Mouse (Mus musculus) neural tube, embryonic 14.5 days (tissue): Measurements from ENCODE around the gene Rai1. TPM values are rescaled to one million over a fixed set of nuclear protein-coding genes. Genes with fewer than 3 reads are reported as not detected.

Experiments
- ATAC-seq: fragments of 200-750 bp; cut with Nextera tagmentation; 2 replicates; pipeline ENCODE4 v1.8.0; 2017; ENCODE audit warnings: low read depth, mild to moderate bottlenecking, moderate TSS enrichment, moderate library complexity
- H3K27ac ChIP-seq: fragments of 300-500 bp; sonication (generic); 2 replicates; pipeline ENCODE4 v1.5.1; 2014; ENCODE audit warnings: low read depth, mild to moderate bottlenecking, control low read depth, low read length, moderate library complexity, mixed read lengths
- H3K27me3 ChIP-seq: fragments of 300-500 bp; sonication (generic); 2 replicates; pipeline ENCODE4 v1.6.1; 2014; ENCODE audit warnings: low read length; ENCODE audit not compliant: control insufficient read depth, insufficient read depth
- H3K36me3 ChIP-seq: fragments of 300-500 bp; sonication (generic); 2 replicates; pipeline ENCODE4 v1.6.1; 2014; ENCODE audit warnings: low read length, mixed read lengths; ENCODE audit not compliant: control insufficient read depth, insufficient read depth
- H3K4me1 ChIP-seq: fragments of 300-500 bp; sonication (generic); 2 replicates; pipeline ENCODE4 v1.6.1; 2014; ENCODE audit warnings: low read length; ENCODE audit not compliant: control insufficient read depth, insufficient read depth
- H3K4me2 ChIP-seq: fragments of 300-500 bp; sonication (generic); 2 replicates; pipeline ENCODE4 v1.6.1; 2014; ENCODE audit warnings: mild to moderate bottlenecking, low read depth, low read length, control low read depth
- H3K4me3 ChIP-seq: fragments of 300-500 bp; sonication (generic); 2 replicates; pipeline ENCODE4 v1.5.1; 2014; ENCODE audit warnings: low read depth, low read length, control low read depth, mixed read lengths
- H3K9ac ChIP-seq: fragments of 300-500 bp; sonication (generic); replicated peaks from 2 replicates; pipeline ENCODE4 v1.6.1; 2014; ENCODE audit warnings: low read depth, mild to moderate bottlenecking, control low read depth, low read length, mixed read lengths
- H3K9me3 ChIP-seq: fragments of 300-500 bp; sonication (generic); 2 replicates; pipeline ENCODE4 v1.6.1; 2016; ENCODE audit warnings: low read length; ENCODE audit not compliant: control insufficient read depth
- WGBS: fragments of 180-500 bp; shearing (Covaris S2); extraction: QIAGEN DNeasy Blood & Tissue Kit; methylation state at CpG from one replicate; pipeline ENCODE4 v1.1.7; 2014; 5-methylcytosine and 5-hydroxymethylcytosine counted together
- polyA plus RNA-seq: library from polyadenylated mRNA; unstranded; fragments of >200 nt; fragmentation: Nextera tagmentation; extraction: Ambion mirVana; gene quantifications from 2 replicates; pipeline ENCODE4 v1.2.1, GENCODE M21; 2014

Rai1 gene
- polyA plus RNA-seq, 1 experiment from 2014 or later, result 34.1 TPM

- peak; percentile 66 for ATAC-seq
- H3K4me3 ChIP-seq, result peak overlapping the region; percentile 71
- peak overlapping the region; percentile 99 for H3K27ac ChIP-seq
- H3K27me3 ChIP-seq, result no peaks in the 10 kb centered on the region
- WGBS, result under 1% methylated on average over 65 of the region's 71 CpGs
- H3K4me1 ChIP-seq, result peaks cover 40% of the 10 kb centered on the region
- no peaks in the 10 kb centered on the region for H3K36me3 ChIP-seq
- peak overlapping the region; percentile 95 for H3K9ac ChIP-seq
- no peaks in the 10 kb centered on the region for H3K9me3 ChIP-seq
- peak overlapping the region; percentile 98 for H3K4me2 ChIP-seq
Observed at GRCm38 (mm10) chr11:60176182-60176974, 71.6 kb downstream of the Rai1 start.

- H3K36me3 ChIP-seq, result no peaks in the 10 kb centered on the region
- peak overlapping the region; percentile 98 for H3K4me2 ChIP-seq
- H3K9me3 ChIP-seq, result no peaks in the 10 kb centered on the region
- peaks cover 48% of the 10 kb centered on the region for H3K4me1 ChIP-seq
- ATAC-seq, result peak; percentile 57
- no peaks in the 10 kb centered on the region for H3K27me3 ChIP-seq
- peak overlapping the region; percentile 99 for H3K27ac ChIP-seq
- peak overlapping the region; percentile 71 for H3K4me3 ChIP-seq
- WGBS, result under 1% methylated on average over 42 of the region's 42 CpGs
- peak overlapping the region; percentile 95 for H3K9ac ChIP-seq
Observed at GRCm38 (mm10) chr11:60176975-60177657, 72.3 kb downstream of the Rai1 start.

- Histone ChIP-seq H3K9me3 (no peaks in the 10 kb centered on the region), H3K4me2 (peak overlapping the region; percentile 98), H3K9ac (peak overlapping the region; percentile 95), H3K36me3 (no peaks in the 10 kb centered on the region), H3K4me3 (peak overlapping the region; percentile 71; the same call in 1 of the 2 replicates), H3K27ac (peak overlapping the region; percentile 99), H3K4me1 (peaks cover 57% of the 10 kb centered on the region), H3K27me3 (no peaks in the 10 kb centered on the region)
- WGBS, result 41% methylated on average over 6 of the region's 6 CpGs
- no peak for ATAC-seq
Observed at GRCm38 (mm10) chr11:60178005-60178404, 73.2 kb downstream of the Rai1 start.

- Histone ChIP-seq H3K36me3 (no peaks in the 10 kb centered on the region), H3K27ac (peak overlapping the region; percentile 22; the same call in 1 of the 2 replicates), H3K4me3 (no peak overlapping the region), H3K4me1 (peaks cover 62% of the 10 kb centered on the region), H3K27me3 (no peaks in the 10 kb centered on the region), H3K4me2 (no peak overlapping the region), H3K9ac (no peak overlapping the region), H3K9me3 (no peaks in the 10 kb centered on the region)
- no peak for ATAC-seq
Observed at GRCm38 (mm10) chr11:60178506-60178905, 73.7 kb downstream of the Rai1 start.

- Histone ChIP-seq H3K4me3 (no peak overlapping the region), H3K9me3 (no peaks in the 10 kb centered on the region), H3K27ac (peak overlapping the region; percentile 90), H3K27me3 (no peaks in the 10 kb centered on the region), H3K9ac (no peak overlapping the region), H3K4me1 (peaks cover 67% of the 10 kb centered on the region), H3K36me3 (peaks cover 17% of the 10 kb centered on the region), H3K4me2 (peak overlapping the region; percentile 6; the same call in 1 of the 2 replicates)
- 69% methylated on average over 12 of the region's 12 CpGs for WGBS
- no peak for ATAC-seq
Observed at GRCm38 (mm10) chr11:60182116-60182670, 77.4 kb downstream of the Rai1 start.

- ATAC-seq, result peak; percentile 33
- Histone ChIP-seq H3K9me3 (no peaks in the 10 kb centered on the region), H3K27me3 (no peaks in the 10 kb centered on the region), H3K4me2 (peak overlapping the region; percentile 6; the same call in 1 of the 2 replicates), H3K36me3 (peaks cover 23% of the 10 kb centered on the region), H3K27ac (peak overlapping the region; percentile 90), H3K9ac (no peak overlapping the region), H3K4me3 (no peak overlapping the region), H3K4me1 (peaks cover 61% of the 10 kb centered on the region)
- 28% methylated on average over 2 of the region's 2 CpGs for WGBS
Observed at GRCm38 (mm10) chr11:60182741-60183140, 77.9 kb downstream of the Rai1 start.

- Histone ChIP-seq H3K27ac (peak overlapping the region; percentile 90), H3K4me3 (no peak overlapping the region), H3K4me1 (peaks cover 47% of the 10 kb centered on the region), H3K9me3 (no peaks in the 10 kb centered on the region), H3K4me2 (no peak overlapping the region), H3K9ac (peak overlapping the region; percentile 25; the same call in 1 of the 2 replicates), H3K36me3 (peaks cover 42% of the 10 kb centered on the region), H3K27me3 (no peaks in the 10 kb centered on the region)
- WGBS, result 23% methylated on average over 22 of the region's 22 CpGs
- peak; percentile 15; the same call in 1 of the 2 replicates for ATAC-seq
Observed at GRCm38 (mm10) chr11:60184346-60185325, 79.8 kb downstream of the Rai1 start.
